Mouse (Mus musculus) right cerebral cortex, postnatal 25 days (tissue): ENCODE measurements around the gene Gstp2.

Experiments used
- DNase-seq: peaks from one replicate; pipeline ENCODE4 v3.0.0; 2022

Gstp2 gene

DNA sequence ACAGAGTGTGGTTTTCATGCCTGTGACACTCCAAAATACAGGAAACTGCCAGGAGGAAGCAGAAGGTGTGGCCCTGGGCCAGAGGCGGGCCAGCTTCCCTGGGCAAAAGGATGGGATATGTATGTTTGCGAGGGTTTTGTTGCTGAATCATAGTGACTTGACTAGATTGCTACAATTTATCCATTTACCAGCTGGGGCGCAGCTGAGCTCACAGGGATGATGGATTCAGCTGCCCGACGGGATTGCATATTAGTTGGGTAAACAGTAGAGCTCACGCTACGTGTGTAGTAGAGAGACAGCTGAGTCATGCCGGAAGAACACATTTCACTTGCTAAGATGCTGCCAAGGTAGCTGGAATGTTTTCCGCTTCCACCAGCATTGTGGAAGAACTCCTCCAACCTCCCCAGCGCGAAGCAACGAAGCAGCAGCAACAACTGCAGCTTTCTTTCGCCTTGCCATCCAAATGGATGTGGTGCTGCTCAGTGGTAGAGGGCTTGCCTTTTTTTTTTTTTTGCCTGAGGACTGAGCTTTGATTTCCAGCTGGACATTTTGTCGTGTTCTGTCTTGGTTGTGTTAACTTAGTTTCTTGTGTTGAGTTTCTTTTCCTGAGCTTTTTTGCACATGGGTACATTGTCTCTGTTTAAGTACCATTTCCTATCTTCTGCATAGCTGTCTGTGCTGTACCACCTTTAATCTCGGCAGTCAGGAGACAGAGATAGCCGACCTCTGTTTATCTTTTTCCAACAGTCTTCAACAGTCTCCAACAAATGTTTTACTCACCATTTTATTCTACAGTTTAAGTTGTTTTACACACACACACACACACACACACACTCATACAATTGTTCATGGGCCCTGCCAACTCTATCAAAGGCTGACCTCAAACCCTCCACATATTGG is at the start of gene Gstp2:
Gene Gstp2 (minus strand): TSS at position 58 of the 900 bp plus-strand sequence.
- peak; percentile 77 for DNase-seq

DNA sequence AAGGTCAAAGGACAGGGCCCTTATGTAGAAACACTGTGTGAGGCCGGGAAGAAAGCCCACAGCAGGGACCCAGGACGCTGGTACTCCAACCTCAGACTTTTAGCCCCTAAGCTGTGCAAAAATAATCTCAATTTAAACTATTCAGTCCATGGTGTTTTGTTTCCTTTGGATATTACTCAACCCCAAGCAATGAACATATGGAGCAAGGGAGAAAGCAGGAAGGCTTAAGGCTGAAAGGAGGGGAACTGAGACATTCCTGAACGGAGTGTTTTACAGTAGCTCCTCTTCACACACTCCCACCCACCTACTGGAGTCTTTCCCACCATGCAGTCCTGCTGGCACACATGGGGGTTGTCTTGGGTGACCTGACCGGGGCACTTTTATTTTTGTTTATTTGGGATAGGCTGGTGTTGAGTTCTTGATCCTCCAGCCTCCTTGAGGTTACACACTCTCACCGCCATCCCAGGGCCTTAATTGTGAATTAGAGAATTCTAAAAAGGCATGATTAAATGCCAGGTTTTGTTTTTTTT is 49.0 kb upstream of the Gstp2 start:
- no peak for DNase-seq

DNA sequence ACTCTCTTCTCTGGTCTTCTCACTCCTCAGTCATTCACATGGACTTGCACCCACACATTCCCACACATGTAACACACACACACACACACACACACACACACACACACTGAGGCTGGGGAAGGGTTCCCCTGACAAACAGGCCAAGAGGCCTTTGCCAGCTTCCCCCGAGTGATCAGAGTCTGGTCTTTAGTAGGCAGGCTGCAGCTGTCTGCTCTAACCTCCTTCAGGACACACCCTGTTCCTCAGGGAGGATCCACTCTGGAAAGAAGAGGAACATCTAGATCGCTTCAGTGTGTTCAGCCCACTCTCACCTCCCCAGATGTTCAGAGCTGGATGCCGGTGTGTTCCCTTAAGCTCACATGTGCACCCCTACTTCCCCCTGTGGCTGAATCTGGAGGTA is 48.5 kb upstream of the Gstp2 start:
- no peak for DNase-seq

DNA sequence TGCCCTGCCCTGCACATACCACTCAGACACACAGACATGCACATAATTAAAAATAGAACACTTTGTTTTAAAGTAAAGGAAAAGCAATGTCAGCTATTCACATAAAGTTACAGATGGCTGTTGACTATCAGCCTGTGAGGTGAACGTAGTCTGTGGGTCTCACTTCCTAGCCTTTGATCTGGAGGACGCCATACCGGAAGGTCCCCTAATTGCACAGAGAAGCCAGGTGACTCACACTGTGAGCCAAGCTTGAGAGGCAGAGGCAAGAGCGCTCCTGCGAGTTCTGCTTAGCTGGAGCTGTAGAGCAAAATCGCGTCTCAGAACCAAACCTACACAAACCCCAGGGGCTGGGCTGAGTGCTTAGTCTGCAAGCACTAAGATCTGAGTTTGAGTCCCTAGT is 47.9 kb upstream of the Gstp2 start:
- no peak for DNase-seq

DNA sequence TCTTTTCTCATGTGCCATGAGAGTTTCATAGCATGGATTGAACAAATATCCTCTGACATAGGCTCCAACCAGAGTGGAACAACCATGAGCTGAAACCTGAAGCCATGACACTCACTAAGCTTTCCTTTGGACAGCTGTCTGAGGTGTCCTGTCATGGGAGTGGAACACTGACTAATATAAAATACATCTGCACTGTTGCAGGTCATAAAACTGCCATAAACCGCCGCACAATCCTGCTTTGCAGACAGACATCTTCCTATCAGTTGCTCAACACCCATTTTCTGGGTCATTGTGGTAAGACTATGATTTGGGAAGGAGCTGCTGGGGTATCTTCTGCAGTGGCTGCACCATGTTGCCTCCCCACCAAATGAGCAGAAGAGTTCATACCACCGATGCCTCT is 46.9 kb upstream of the Gstp2 start:
- no peak for DNase-seq

DNA sequence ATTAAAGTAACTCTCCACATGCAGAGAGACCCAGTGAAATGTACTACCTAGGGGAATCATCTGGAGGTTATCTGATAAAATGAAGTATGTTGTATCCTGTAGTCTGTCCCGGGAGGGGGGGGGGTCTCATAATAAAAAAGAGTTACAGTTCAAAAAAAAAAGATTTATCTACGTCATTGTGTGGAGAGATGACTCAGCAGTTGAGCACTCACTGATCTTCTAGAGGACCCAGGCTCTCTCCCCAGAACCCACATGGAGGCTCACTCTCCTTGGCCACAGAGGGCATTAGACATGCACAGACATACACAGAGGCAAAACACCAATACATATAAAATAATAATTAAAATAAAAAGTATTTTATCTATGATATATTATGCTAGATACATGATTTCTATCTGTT is 45.6 kb upstream of the Gstp2 start:
- no peak for DNase-seq

DNA sequence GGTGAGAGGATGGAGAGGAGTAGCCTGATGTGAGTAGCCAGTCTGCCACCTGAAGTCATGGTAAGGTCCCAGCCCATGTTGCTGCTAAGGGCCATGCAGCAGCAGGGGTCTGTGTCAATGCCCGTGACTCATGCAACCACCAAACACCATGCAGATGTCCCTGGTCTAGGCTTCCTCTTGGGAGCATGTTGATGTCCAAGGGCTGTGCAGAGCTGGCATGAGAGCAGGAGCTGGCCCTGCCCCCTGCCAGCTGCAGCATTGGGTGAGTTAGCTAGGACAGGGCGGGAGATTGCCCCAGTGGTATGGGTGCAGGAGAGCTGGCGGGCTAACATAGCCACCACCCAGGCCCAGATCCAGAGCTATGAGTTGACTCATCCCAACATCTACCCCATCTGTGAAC is 44.6 kb upstream of the Gstp2 start:
- no peak for DNase-seq

DNA sequence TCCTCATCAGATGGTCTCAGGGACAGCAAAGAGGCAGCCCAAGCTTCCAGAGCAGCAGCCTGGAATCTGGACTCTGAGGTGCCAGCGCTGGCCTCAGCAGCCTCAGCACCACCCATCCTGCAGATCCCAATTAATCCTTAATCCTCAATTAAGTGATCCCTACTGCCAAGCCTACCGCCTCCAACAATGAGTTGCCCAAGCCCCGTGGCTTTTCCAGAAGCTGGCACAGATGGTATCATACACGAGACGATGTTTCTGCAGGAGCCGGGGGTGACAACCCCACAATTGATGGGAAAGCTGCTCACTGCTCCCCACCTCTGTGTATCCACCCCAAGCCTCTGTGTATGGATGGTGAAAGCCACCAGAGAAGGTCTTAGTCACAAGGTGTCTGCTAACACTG is 43.3 kb upstream of the Gstp2 start:
- no peak for DNase-seq

DNA sequence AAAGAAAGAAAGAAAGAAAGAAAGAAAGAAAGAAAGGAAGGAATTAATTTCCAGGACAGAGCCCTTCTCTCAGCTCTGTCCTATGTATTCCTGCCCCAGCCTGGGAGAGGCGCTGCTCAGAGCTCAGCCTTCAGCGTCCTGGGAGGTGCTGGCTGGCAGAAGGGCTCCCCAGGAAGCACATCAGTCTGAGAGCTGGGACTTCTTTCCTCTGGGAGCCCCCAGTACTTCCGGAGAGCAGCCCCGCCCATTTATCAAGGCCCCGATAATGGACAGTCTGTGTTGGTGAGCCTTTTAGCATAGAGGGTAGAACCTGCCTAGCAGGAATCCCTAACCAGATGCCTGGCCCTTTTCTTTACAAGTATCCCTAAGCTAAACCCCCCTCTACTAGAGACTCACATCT is 42.3 kb upstream of the Gstp2 start:
- no peak for DNase-seq

DNA sequence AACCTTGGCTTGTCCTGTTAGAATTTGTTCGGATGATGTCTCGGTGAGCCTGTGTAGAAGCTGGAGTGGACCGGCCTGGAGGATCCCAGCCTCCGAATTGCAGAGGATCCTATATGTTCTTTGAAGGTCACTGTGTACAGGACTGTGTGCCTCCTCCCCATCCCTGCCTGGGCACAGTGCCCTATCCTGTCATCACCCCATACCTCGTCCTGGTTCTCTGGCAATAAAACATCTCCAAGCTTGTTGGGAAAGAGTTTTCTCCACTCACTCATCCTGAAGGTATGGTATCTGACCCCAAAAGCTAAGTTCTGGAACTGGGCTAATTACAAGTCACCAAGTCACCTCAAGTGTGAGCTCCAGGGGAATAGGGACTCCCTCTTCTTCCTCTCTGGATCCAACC is 41.3 kb upstream of the Gstp2 start:
- no peak for DNase-seq

DNA sequence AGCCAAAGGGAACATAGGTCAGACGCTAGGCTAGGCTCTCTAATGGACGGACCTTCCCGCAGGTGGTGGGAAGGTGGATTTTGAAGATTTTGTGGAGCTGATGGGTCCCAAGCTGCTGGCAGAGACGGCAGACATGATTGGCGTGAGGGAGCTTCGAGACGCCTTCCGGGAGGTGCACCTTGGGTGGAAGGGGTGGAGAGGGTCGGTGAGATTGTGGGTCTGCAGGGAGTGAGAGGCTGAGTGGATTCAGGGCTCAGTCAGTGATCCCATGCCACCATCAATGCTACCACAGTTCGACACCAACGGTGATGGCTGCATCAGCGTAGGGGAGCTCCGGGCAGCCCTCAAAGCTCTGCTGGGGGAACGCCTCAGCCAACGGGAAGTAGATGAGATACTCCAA is 40.3 kb upstream of the Gstp2 start:
- DNase-seq, result no peak

DNA sequence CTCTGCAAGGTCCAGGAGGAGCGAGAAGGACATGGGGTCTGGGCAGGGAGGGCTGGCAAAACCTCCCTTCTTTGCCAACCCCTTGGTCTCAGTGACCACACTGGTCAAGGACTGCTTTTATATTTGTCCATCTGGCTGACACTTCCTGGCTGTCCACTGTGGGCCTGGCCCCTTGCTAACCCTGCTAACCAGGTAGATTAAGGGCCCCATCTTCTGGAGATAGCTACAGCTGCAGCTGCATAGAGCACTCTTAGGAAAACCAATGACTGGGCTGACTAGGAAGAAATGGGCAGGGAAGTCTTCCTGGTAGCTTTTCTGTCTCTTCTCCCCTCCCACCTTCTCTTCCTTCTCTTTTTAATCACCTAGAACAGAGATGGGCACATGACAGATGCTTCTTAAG is 39.2 kb upstream of the Gstp2 start:
- no peak for DNase-seq

DNA sequence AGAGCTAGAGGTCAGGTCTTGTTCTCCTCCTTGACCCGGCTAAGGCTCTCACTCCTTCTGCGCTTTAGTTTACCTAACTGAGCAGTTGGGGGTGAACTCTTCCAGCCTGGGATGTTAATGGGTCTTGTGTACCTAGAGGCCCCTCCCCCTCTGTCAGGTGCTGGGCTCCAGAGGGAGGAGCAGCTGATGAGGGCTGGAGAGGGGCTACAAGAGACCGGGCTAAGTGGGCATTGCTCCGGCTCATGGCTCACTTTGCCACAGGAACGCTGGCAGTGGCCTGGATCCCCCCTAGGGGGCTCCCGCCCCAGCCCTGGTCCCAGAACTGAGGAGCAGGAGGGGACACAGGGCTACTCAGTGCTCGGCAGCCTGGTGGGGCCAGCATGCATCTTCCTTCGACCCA is 38.0 kb upstream of the Gstp2 start:
- DNase-seq, result no peak

DNA sequence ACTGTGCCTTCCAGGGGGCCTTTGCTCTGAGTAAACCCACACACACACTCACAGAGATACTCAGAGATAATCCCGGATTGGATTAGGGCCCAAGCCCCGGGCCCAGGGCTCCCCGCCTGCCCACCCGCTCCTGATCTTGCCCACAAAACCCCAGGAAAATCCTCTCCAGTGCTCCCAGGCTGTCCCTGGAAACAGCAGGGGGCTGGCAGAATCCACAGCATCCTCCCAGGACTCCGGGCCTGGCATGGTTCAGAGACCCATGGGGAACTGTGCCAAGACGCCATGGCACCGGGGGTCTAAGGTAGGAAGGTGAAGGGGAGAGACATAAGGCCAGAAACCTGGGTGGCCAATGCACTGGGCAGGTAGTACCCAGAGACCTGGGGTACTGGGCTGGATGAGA is 37.5 kb upstream of the Gstp2 start:
- no peak for DNase-seq

DNA sequence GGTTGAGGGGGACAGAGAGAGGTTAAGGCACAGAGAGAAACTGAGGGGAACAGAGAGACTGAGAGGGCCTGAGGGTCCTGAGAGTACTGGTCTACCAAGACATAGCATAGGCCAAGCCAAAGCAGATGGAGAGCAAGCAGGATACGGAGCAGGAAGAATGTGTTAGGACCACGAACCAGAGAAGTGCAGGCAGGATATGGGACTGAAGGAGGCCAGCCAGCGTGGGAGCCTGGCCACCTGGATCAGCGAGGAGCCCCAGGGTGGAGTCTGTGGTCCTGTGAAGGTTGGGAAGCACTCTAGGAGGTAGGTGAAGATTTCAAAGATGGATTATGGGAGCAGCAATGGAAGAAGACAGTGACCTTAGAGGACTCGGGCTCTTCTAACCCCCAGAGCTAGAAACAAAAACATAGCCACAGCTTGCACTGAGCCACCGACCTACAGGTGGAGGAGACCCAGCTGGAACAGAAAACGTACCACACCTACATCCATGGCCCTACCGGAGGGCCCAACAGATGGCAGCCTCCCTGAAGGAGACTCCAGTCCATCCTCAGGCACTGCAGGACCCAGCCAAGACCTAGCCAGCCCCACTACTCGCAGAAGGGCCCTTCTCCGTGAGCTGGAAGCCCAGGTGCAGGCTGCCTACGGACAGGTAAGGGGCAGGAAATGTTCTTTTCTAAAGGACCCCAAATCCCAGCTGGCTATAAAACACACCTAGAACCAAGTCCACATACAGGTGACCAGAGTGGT is 36.6 kb upstream of the Gstp2 start:
- no peak for DNase-seq

DNA sequence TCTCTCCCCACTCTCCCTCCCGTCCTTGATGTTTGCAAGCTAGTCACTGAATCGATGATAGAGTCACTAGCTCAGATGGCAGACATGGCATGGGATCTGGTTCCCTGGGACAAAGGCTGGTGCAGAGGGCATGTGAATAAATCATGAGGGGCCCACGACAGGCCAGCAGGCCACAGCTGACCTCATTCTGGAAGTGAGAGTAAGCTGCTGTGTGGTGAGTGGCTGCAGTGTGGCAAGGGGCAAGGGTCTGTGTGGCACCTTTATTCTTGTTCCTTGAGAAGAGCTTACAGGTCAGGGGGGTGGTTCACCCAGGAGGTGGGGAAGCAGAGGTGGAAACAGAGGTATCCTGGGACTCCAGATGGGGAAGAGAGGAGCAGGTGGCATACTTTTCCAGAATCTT is 35.6 kb upstream of the Gstp2 start, which contains the start of gene Cabp2:
Gene Cabp2 (plus strand): TSS at position 185 of the 400 bp plus-strand sequence.
- DNase-seq, result no peak

DNA sequence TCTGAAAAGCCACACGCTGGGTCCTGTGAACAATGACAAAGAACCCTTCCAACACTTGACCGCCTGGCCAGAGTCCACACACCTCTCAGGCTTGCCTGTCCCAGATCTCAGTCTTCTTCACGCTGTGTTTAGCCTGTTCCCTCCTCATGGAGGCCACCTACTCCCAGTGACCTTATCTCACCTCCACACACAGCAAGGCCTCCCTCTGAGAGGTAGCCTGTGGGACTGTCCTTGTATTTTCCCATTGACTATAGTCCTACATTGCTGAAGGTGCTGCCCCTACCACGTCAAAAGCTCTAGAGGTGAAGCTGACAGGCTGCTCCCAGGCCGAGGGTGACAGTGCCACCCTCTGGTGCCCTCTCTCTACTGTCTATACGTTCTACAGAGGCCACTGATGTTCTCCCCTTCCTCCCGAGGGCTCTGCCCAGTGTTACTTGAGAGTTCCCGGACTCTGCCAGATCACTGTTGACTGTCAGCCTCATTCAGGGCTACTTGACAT is 34.7 kb upstream of the Gstp2 start:
- DNase-seq, result no peak

DNA sequence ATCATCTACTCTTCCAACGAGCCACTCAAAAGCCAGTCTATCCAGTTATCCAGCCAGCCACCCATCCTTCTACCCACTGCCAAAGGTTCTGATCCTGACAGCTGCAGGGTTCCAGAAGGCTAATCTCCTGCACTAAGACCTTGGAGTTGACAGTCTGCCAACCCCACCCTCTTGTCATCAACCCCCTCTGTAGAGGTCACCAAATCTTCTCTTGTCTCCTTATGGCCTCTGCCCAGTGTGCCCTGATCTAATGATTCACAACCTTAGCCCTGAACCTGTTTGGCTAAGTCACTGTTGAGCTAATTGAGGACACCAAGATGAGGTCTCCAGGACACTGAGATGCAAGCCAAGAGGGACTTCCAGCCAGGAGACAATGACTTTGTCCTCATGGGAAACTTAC is 33.8 kb upstream of the Gstp2 start:
- no peak for DNase-seq

DNA sequence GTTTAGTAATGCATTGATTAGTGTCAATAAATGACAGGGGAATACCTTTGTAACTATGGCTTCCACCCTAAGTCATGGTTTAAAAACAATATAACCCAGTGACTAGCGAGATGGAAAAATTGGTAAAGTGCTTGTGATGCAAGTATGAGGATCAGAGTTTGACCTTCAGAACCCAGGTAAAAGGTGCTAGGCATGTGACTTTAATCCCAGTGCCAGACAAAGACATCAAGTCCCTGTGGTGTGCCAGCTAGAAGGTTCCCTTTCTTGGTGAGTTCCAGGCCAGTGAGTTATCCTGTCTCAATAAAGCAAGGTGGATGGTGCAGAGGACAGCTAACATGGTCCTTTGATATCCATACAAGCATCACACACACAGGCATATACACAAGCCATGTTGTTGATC is 29.7 kb upstream of the Gstp2 start:
- DNase-seq, result no peak

DNA sequence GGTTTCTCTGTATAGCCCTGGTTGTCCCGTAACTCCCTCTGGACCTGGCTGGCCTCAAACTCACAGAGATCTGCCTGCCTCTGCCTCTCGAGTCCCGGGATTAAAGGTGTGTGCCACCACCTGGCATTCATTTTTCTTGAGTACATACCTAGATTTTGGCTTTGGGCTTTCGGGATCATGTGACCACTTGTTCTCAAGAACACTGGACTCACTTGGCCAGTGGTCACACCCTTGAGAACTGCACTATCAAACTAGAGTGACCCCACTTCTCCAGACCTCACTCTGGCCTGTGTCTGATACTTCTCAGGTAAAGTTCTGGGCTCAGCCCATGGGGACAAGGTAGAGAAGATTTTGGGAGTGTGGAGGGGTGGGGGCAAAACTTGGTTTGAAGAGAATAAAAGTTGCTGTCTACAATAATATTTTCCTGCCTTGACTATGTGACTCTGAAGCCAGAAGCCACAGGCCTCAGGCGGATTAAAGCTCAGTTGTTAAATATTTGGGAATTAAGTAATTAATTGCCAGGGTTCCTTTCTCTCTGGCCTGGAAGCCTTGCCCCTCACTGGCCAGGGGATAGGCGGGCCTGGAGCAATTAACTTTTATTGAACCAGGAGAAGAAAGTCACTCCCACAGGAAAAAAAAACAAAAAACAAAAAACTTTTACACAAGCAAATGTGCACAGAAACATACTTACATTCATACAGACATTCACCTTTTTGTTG is 27.0 kb upstream of the Gstp2 start:
- DNase-seq, result no peak

DNA sequence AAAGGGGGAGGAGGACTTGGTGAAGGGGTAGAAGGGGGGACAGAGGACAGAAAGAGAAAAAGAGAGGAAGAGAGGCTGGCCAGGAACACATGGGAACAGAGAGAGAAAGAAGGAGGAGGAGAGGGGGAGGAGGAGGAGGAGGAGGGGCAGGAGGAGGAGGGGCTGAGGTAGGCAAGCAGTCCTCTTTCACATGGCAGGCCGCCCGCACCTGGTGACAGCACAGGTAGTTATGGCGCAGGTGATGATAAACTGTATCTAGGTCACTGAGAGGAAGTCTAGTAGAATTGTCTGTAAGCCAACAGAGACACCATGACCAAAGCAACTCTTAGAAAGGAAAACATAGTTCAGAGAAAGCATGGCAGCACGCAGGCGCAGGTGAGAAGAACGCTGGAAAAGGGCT is 25.6 kb upstream of the Gstp2 start:
- DNase-seq, result no peak

DNA sequence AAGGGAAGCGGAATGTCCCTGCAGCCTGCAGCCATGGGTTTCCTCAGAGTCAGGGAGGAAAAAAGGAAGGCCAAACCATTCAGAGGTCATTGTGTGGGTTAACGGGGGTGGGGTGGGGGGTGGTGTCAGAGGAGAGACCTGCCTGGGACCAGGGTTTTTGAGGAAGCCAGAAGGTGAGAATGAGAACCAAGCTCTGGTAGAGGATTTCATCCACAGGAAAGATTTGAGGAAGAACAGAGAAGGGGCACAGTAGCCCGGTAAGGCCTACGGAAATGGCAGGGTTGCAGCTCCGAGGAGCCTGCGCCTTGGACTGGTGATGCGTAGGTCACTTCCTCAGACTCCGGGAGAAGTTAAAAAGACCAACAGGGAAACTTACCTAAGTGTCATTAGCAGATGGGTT is 24.9 kb upstream of the Gstp2 start:
- DNase-seq, result no peak

DNA sequence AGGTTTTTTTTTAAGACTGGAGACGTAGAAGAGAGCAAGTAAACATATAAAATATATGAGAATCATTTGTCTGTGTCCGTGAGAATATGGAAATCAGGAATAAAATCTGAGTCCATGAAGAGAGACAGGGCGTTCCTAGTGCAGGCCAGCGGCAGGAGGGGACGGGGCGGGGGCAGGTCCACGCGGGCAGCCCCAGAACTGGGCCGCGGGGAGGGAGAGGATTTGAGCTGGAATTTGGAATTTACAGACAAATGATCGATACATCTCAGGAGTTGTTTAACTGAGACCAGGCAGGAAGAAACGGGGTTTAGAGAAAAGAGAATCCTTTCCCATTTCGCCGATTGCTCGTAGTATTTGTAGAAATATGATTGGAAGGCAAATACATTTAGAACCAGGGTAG is 24.5 kb upstream of the Gstp2 start:
- no peak for DNase-seq
